Mouse (Mus musculus): Measurements from ENCODE around the gene Wdtc1. TPM values are rescaled to one million over a fixed set of nuclear protein-coding genes. Genes with fewer than 3 reads are reported as not detected.

Gene Wdtc1
- 3.8 TPM for polyA plus RNA-seq (2017; shearing (Covaris generic))

DNA sequence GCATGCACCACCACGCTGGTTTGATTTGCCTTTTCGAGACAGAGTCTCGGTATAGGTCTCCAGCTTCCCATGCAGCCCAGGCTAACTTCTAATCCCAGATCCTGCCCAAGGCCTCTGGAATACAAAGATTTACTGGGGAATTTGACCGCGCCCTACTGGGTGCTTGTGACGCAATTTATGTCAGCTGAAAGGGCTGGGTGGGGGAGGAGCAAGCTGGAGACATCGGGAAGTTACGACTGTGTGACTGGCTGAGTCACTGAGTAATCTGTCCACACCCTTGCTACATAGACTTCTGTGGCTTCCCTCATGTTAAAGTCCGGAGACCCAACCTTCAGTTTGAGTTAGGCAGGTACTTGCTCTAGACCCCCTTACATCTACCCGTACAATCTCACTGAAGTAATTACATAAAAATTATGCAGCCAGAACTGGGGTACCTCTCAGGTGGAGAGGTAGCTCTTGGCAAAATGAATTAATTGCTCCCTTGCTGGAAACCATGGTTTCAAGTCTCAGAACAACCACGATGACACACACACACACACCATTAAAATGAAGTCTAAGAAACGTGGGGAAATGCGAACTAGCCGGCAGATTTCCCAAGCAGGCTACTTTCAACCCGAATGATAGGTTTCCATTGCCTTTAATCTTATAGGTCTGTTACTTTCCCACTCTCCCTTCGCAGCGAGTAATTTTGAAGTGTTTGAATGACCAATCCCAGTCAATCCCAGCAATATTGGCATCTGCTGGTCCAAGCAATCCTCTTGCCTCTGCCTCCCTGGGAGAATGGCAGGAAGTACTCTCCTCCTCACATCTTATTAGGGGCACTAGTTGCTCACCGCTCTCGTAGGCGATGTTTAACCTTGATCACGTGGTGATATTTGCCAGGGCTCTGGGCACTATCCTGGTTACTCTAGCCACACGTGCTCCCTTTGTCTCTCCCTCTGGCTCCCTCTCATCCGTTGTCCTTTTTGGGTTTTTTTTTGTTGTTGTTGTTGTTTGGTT, at the start of gene Wdtc1:
TSS of gene Wdtc1 (minus strand) at position 115 of the 999 bp plus-strand sequence.

DNA sequence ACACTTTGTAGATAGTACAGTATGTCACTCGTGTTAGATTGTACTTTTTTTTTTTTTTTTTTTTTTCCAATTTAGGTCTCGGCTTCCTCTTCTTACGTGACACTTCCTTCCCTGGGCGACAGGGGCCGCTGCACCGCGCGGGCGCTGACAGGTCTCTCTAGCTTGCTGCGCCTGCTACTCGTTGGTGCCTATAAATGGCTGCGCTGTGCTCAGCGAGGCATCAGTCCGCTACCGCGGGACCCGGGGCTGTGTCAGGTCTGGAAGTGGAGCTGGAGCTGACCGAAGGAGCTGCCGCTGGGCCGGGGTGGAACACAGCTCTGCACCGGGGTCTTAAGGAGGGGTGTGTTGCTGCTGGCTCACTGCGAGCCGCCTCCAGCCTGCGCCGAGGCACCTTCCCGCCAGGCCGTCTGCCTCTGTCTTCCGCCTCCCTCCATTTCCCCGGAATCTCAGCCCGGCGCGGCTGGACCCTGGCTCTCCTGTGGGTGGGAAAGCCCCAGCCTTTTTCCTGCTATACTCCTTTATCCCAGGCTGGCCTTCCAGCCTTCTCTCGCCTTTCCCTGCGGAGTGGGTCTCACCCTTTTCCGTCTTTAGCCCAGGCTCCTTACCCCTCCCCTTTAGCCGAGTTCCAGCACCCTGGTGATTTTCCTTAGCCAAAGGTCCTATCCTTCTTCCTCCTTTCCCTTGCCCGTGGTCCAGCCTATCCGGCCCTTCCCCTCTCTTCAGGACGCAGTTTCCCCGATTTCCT, 16.4 kb upstream of the Wdtc1 start, which contains the start of gene Slc9a1:
TSS of gene Slc9a1 (plus strand) at position 154 of the 745 bp plus-strand sequence.

DNA sequence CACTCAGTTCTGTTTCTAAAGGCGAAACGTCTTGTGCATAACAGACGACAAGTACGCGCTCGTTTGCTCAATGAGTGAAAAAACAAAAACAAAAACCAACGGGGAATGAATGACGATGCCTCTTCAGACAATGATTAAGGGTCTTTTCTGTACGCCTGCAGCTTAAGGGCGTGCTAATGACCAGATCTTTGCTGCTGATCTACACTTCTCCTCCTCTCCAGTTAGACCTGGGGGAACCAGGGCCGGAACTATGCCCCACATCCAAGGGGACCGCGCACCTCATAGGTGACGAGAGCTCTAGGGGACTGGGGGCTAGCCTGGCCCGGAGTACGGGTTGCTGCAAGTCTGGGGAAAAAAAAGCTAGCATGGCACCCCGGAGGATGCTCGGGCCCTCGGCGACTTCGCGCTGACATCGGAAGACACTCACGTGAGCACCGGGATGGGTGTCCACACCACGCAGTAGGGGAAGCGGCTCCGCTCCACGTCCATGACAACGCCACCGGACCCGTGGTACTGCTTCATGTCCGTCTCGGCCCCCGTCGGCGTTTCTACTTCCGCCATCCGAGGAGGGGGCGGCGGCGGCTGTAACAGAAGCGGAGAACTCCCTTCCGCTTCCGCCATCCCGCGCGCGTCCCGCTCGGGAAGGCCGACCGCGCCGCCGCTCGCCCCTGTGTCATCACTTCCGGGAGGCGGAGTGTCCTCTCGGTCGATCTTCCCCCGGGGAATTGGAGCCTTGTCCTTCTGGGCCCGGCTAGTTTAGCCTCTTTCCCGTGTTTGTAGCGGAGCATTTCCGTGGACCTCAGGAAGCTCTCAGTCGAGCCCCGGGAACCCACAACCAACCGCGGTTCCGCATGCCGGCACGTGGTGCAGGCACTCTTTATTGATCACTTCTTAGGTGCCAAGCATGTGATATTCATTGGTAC, 75.9 kb downstream of the Wdtc1 start, which contains the start of gene Tmem222:
TSS of gene Tmem222 (minus strand) at position 689 of the 923 bp plus-strand sequence.

DNA sequence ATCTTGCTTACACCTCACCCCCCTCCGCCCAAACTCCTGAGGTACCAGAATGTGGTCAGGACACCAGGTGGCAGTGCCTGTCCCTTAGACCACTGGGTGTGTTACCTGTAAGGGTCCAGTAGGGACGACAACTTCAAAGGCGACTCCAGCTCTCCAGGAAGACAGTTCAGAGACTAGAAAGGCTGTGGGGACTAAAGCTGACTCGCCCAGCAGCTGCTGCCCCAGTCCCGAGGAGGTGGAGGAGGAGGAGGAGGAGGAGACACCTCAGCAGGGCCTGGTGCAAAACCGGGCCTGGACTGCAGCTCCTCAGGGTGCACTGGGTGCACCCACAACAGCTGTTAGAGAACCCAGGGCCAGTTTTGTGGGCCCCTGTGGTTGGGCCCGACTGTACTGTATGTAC, 90.4 kb downstream of the Wdtc1 start, which contains the start of gene Sytl1:
TSS of gene Sytl1 (minus strand) at position 232 of the 400 bp plus-strand sequence.

Other genes with a start within 250 kb of the Wdtc1 start
- gene Wasf2, start 223.0 kb downstream of the Wdtc1 start, polyA plus RNA-seq (2017; shearing (Covaris generic)): 95.9 TPM
- gene Cd164l2, start 141.3 kb downstream of the Wdtc1 start, polyA plus RNA-seq (2017; shearing (Covaris generic)): not detected
- gene Gpr3, start 140.9 kb downstream of the Wdtc1 start, polyA plus RNA-seq (2017; shearing (Covaris generic)): not detected
- gene Map3k6, start 112.7 kb downstream of the Wdtc1 start, polyA plus RNA-seq (2017; shearing (Covaris generic)): not detected
- 67.2 TPM for gene Sytl1, start 90.4 kb downstream of the Wdtc1 start, polyA plus RNA-seq (2017; shearing (Covaris generic))
- 80.6 TPM for gene Tmem222, start 75.7 kb downstream of the Wdtc1 start, polyA plus RNA-seq (2017; shearing (Covaris generic))
- gene Slc9a1, start 16.2 kb upstream of the Wdtc1 start, polyA plus RNA-seq (2017; shearing (Covaris generic)): 34.7 TPM
- gene Tent5b, start 126.7 kb upstream of the Wdtc1 start, polyA plus RNA-seq (2017; shearing (Covaris generic)): not detected
- gene Trnp1, start 145.1 kb upstream of the Wdtc1 start, polyA plus RNA-seq (2017; shearing (Covaris generic)): not detected
- gene Kdf1, start 165.5 kb upstream of the Wdtc1 start, polyA plus RNA-seq (2017; shearing (Covaris generic)): 1.6 TPM
- 157 TPM for gene Nudc, start 192.5 kb upstream of the Wdtc1 start, polyA plus RNA-seq (2017; shearing (Covaris generic))
- not detected for gene Nr0b2, start 199.9 kb upstream of the Wdtc1 start, polyA plus RNA-seq (2017; shearing (Covaris generic))
- gene Gpatch3, start 221.3 kb upstream of the Wdtc1 start, polyA plus RNA-seq (2017; shearing (Covaris generic)): 4.9 TPM
- gene Gpn2, start 230.9 kb upstream of the Wdtc1 start, polyA plus RNA-seq (2017; shearing (Covaris generic)): 19.6 TPM
- gene Sfn, start 248.7 kb upstream of the Wdtc1 start, polyA plus RNA-seq (2017; shearing (Covaris generic)): 9.7 TPM

Measured in inflammation-experienced regulatory T-cells, adult 16 weeks (primary cell).